Mouse (Mus musculus) hindlimb bud, embryonic 11.5 days (tissue): ENCODE measurements at regions not wholly inside any gene's neighbourhood (a gene's known extent, or its start where the extent isn't known, plus 50 kb on each side); places are given as distances from the start of the nearest gene placed in this dataset.

ENCODE experiments used
- DNase-seq: peaks from one replicate; pipeline ENCODE4 v3.0.0-alpha.2; 2012; ENCODE audit warnings: low read depth, low spot score; ENCODE audit errors: extremely low spot score

GRCm38 (mm10) chr13:37528380-37528779 lies 183.4 kb downstream of the Ly86 start:
- DNase-seq: no peak

- DNase-seq: no peak
These were observed 183.9 kb downstream of the Ly86 start for GRCm38 (mm10) chr13:37528876-37529275.

GRCm38 (mm10) chr13:37531512-37532183 lies 186.6 kb downstream of the Ly86 start:
- DNase-seq: no peak

- no peak for DNase-seq
These were observed 187.7 kb downstream of the Ly86 start for GRCm38 (mm10) chr13:37532596-37533170.

- no peak for DNase-seq
These were observed 188.8 kb downstream of the Ly86 start for GRCm38 (mm10) chr13:37533851-37534250.

- no peak for DNase-seq
These were observed 192.3 kb downstream of the Ly86 start for GRCm38 (mm10) chr13:37537330-37537729.

GRCm38 (mm10) chr13:37537793-37538192 lies 192.8 kb downstream of the Ly86 start:
- no peak for DNase-seq

- no peak for DNase-seq
These were observed 196.0 kb downstream of the Ly86 start for GRCm38 (mm10) chr13:37540980-37541531.

GRCm38 (mm10) chr13:37541674-37542073 lies 196.7 kb downstream of the Ly86 start:
- DNase-seq: no peak

GRCm38 (mm10) chr13:37542744-37543196 lies 197.8 kb downstream of the Ly86 start:
- DNase-seq: no peak

- no peak for DNase-seq
These were observed 198.8 kb downstream of the Ly86 start for GRCm38 (mm10) chr13:37543788-37544187.

- no peak for DNase-seq
These were observed 199.7 kb downstream of the Ly86 start for GRCm38 (mm10) chr13:37544696-37545095.

GRCm38 (mm10) chr13:37546556-37546955 lies 201.5 kb downstream of the Ly86 start:
- DNase-seq: no peak

- DNase-seq: no peak
These were observed 205.6 kb downstream of the Ly86 start for GRCm38 (mm10) chr13:37550584-37550983.

GRCm38 (mm10) chr13:37553392-37553791 lies 208.4 kb downstream of the Ly86 start:
- DNase-seq: no peak

GRCm38 (mm10) chr13:37557183-37557582 lies 212.2 kb downstream of the Ly86 start:
- DNase-seq: no peak

GRCm38 (mm10) chr13:37557766-37558165 lies 212.8 kb downstream of the Ly86 start:
- DNase-seq: no peak

- DNase-seq: no peak
These were observed 214.0 kb downstream of the Ly86 start for GRCm38 (mm10) chr13:37559056-37559455.

- no peak for DNase-seq
These were observed 214.8 kb downstream of the Ly86 start for GRCm38 (mm10) chr13:37559706-37560313.

GRCm38 (mm10) chr13:37560387-37560786 lies 215.4 kb downstream of the Ly86 start:
- DNase-seq: no peak

- DNase-seq: no peak
These were observed 215.8 kb downstream of the Ly86 start for GRCm38 (mm10) chr13:37560800-37561199.

GRCm38 (mm10) chr13:37561437-37561836 lies 216.4 kb downstream of the Ly86 start:
- DNase-seq: no peak
